Mouse (Mus musculus): ENCODE data around the gene Stx5a.

GRCm38 (mm10) chr19:8757471-8757998 is 16.3 kb downstream of the Stx5a start:
- no peak for TF ChIP-seq CTCF (IDR thresholded peaks at IDR 0.05; ENCODE audit: low read depth)
- TF ChIP-seq EP300 (optimal IDR thresholded peaks at IDR 0.05), result no peak

Data from stomach, postnatal 0 days (tissue).